ENCODE assay signal across 13 mouse cellular contexts in the genomic region with DNA sequence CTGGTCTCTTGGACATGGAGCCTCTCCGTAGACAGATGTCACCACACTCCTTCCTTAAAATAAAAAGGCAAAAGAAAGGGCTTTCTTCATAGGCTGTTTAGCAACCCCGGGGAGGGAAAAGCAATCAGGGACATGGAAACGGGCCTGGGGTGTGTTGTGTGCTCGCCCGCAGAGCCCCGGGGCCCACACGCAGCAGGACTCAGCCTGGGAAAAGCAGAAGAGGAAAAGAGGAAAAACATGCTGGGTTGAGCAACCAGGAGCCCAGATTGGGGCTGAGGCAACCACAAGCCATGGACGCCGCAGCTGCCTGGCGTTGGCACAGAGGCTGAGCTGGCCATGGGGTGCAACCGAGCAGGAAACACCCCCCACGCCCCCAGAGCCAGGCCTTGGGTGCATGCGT. TPM values are rescaled to one million over a fixed set of nuclear protein-coding genes. Genes with fewer than 3 reads are reported as not detected.
A peak's percentile ranks its signal among the peaks of the same experiment; 100 is the strongest.
DNase-seq lines count a peak whose midpoint lies in the region; ATAC-seq lines count a peak whose summit lies in the region.
"Had no signal": no experiment of that assay in that cellular context is flagged by ENCODE, and none has a peak within 500 bp of the region (broad histone marks: within the 10 kb centered on the region; RNA-seq: fewer than 3 reads in every experiment).

No protein-coding gene starts in this region.

- H3K4me1 ChIP-seq in brown adipose tissue, adult 24 weeks (ENCODE audit: control insufficient read depth, insufficient read depth, insufficient read length, low read length), result no peaks in the 10 kb centered on the region
- no peaks in the 10 kb centered on the region for H3K4me1 ChIP-seq in forebrain, embryonic 12.5 days

- no peak overlapping the region for H3K4me3 ChIP-seq in brown adipose tissue, adult 24 weeks (ENCODE audit: insufficient read depth, low read depth, low read length)
- no peak overlapping the region for H3K4me3 ChIP-seq in forebrain, embryonic 12.5 days (replicated peaks)
- H3K4me3 ChIP-seq: limb, embryonic 13.5 days; neural tube, embryonic 13.5 days had no signal

- no peaks in the 10 kb centered on the region for H3K9me3 ChIP-seq in forebrain, embryonic 12.5 days
- H3K9me3 ChIP-seq: limb, embryonic 13.5 days; neural tube, embryonic 13.5 days had no signal

- DNase-seq in left cerebral cortex, postnatal 25 days (ENCODE audit: low spot score in 2 of 2), result peak; percentile 33 to 37
- DNase-seq in left cerebral cortex, postnatal 14 days (ENCODE audit: low spot score in 2 of 2), result no peak
- DNase-seq in heart, postnatal 25 days (ENCODE audit: low spot score), result peak; percentile 53
- DNase-seq in lung, postnatal 25 days (ENCODE audit: low spot score), result peak; percentile 56
- DNase-seq in embryo, embryonic 10 days (ENCODE audit: low spot score), result no peak
- DNase-seq in neural tube, embryonic 10.5 days (ENCODE audit: extremely low spot score, low spot score), result no peak
- DNase-seq: kidney, adult 9 months had no signal

- intact Hi-C loops in left cerebral cortex, postnatal 25 days (cut with DNase I), result no loop called here
- intact Hi-C loops in left cerebral cortex, postnatal 14 days (cut with DNase I), result no loop called here
- intact Hi-C loops in heart, postnatal 25 days (cut with DNase I), result no loop called here

- peaks cover 12% of the 10 kb centered on the region; the same call in 1 of the 2 replicates for H3K27me3 ChIP-seq in forebrain, embryonic 12.5 days
- H3K27me3 ChIP-seq: neural tube, embryonic 13.5 days had no signal

- H3K27ac ChIP-seq in brown adipose tissue, adult 24 weeks (replicated peaks; ENCODE audit: low read depth, low read length), result peak overlapping the region; percentile 68
- no peak overlapping the region for H3K27ac ChIP-seq in forebrain, embryonic 12.5 days
- H3K27ac ChIP-seq: neural tube, embryonic 13.5 days had no signal

- no peak overlapping the region for H3K4me2 ChIP-seq in forebrain, embryonic 12.5 days
- H3K4me2 ChIP-seq: limb, embryonic 13.5 days; neural tube, embryonic 13.5 days had no signal

- 84% methylated on average over 13 of the region's 13 CpGs for WGBS in forebrain, embryonic 12.5 days

- H3K9ac ChIP-seq in forebrain, embryonic 12.5 days, result no peak overlapping the region
- H3K9ac ChIP-seq: limb, embryonic 13.5 days; neural tube, embryonic 13.5 days had no signal

- ATAC-seq in forebrain, embryonic 12.5 days (ENCODE audit: low FRiP score), result no peak

- no peaks in the 10 kb centered on the region for H3K36me3 ChIP-seq in forebrain, embryonic 12.5 days (replicated peaks)
- H3K36me3 ChIP-seq: limb, embryonic 13.5 days; neural tube, embryonic 13.5 days had no signal

RNA-seq across cellular contexts. Expression of a gene that starts 17.7 kb away (rescaled TPM):
- 10 to 100 TPM; 65.2 to 67.0 TPM for total RNA-seq in left cerebral cortex, postnatal 25 days (2021)
- total RNA-seq in left cerebral cortex, postnatal 14 days (2021), result 10 to 100 TPM; 72.6 to 78.6 TPM
- polyA plus RNA-seq in brown adipose tissue, adult 24 weeks (2012; ENCODE audit: insufficient read depth, insufficient read length, missing spikeins), result 78.9 and 99.3 TPM in 2 replicates
- total RNA-seq in heart, postnatal 25 days (2021), result 10 to 100 TPM; 45.6 to 46.9 TPM
- polyA plus RNA-seq in forebrain, embryonic 12.5 days (2016; fragmentation: Nextera tagmentation; extraction: Ambion mirVana), result 234 and 244 TPM in 2 replicates

RNA-seq across cellular contexts. Expression of a gene that starts 18.0 kb away (rescaled TPM):
- total RNA-seq in left cerebral cortex, postnatal 25 days (2021), result 1,000 to 10,000 TPM; 1,169 to 1,197 TPM
- 1,000 to 10,000 TPM; 1,181 to 1,191 TPM for total RNA-seq in left cerebral cortex, postnatal 14 days (2021)
- polyA plus RNA-seq in brown adipose tissue, adult 24 weeks (2012; ENCODE audit: insufficient read depth, insufficient read length, missing spikeins), result 3,967 and 4,844 TPM in 2 replicates
- total RNA-seq in heart, postnatal 25 days (2021), result 1,000 to 10,000 TPM; 4,549 to 4,664 TPM
- 803 and 809 TPM in 2 replicates for polyA plus RNA-seq in forebrain, embryonic 12.5 days (2016; fragmentation: Nextera tagmentation; extraction: Ambion mirVana)

RNA-seq across cellular contexts. Expression of a gene that starts 18.2 kb away (rescaled TPM):
- under 1 TPM in 1 of 2 experiments, not detected in 1; 0.62 TPM for total RNA-seq in left cerebral cortex, postnatal 25 days (2021)
- not detected for total RNA-seq in left cerebral cortex, postnatal 14 days (2021)
- not detected in 2 replicates for polyA plus RNA-seq in brown adipose tissue, adult 24 weeks (2012; ENCODE audit: insufficient read depth, insufficient read length, missing spikeins)
- not detected for total RNA-seq in heart, postnatal 25 days (2021)
- 4.3 and 4.4 TPM in 2 replicates for polyA plus RNA-seq in forebrain, embryonic 12.5 days (2016; fragmentation: Nextera tagmentation; extraction: Ambion mirVana)
- total RNA-seq: gastrocnemius, adult 18-20 months had no signal

RNA-seq across cellular contexts. Expression of a gene that starts 38.6 kb away (rescaled TPM):
- total RNA-seq in left cerebral cortex, postnatal 25 days (2021), result 1 to 10 TPM; 8.6 TPM
- 1 to 10 TPM; 5.7 to 6.7 TPM for total RNA-seq in left cerebral cortex, postnatal 14 days (2021)
- 49.2 and 62.6 TPM in 2 replicates for polyA plus RNA-seq in brown adipose tissue, adult 24 weeks (2012; ENCODE audit: insufficient read depth, insufficient read length, missing spikeins)
- 1 to 10 TPM; 2.3 to 3.4 TPM for total RNA-seq in heart, postnatal 25 days (2021)
- polyA plus RNA-seq in forebrain, embryonic 12.5 days (2016; fragmentation: Nextera tagmentation; extraction: Ambion mirVana), result 1.7 and 3.1 TPM in 2 replicates

RNA-seq across cellular contexts. Expression of a gene that starts 50.1 kb away (rescaled TPM):
- 1 to 10 TPM; 4.9 to 5.8 TPM for total RNA-seq in left cerebral cortex, postnatal 25 days (2021)
- 1 to 10 TPM; 3.9 to 5.2 TPM for total RNA-seq in left cerebral cortex, postnatal 14 days (2021)
- 2.3 and 4.2 TPM in 2 replicates for polyA plus RNA-seq in brown adipose tissue, adult 24 weeks (2012; ENCODE audit: insufficient read depth, insufficient read length, missing spikeins)
- 1 to 10 TPM; 3.2 to 4.5 TPM for total RNA-seq in heart, postnatal 25 days (2021)
- polyA plus RNA-seq in forebrain, embryonic 12.5 days (2016; fragmentation: Nextera tagmentation; extraction: Ambion mirVana), result 2.8 and 3.1 TPM in 2 replicates
- total RNA-seq: MEL had no signal

Comparison
In these comparisons a context has a peak if more than half of its experiments do, and no peak if none do; other contexts are left out.
1. DNase-seq: peak in left cerebral cortex, postnatal 25 days (2 of 2), heart, postnatal 25 days (single experiment) and lung, postnatal 25 days (single experiment); none in left cerebral cortex, postnatal 14 days (0 of 2), embryo, embryonic 10 days (single experiment) and neural tube, embryonic 10.5 days (single experiment).